Mouse (Mus musculus) Patski (cell line): ENCODE data around the gene Aoc3. TPM values are rescaled to one million over a fixed set of nuclear protein-coding genes. Genes with fewer than 3 reads are reported as not detected.

Experiments
- ATAC-seq: fragments of 100-300 bp; one replicate; pipeline ENCODE4 v1.8.0; 2021
- CTCF ChIA-PET: fragments of 350-600 bp; sonication (Branson Sonifier 250); formaldehyde crosslinking; loops from one replicate; lab custom pipeline; 2022; ENCODE audit warnings: inconsistent platforms; lab: Charles Lee
- POLR2A ChIA-PET: fragments of 350-600 bp; sonication (Branson Sonifier 250); formaldehyde crosslinking; loops from one replicate; lab custom pipeline; 2022; ENCODE audit warnings: antibody characterized with exemption, inconsistent platforms; lab: Charles Lee
- DNase-seq: peaks from one replicate; pipeline ENCODE4 v3.0.0-alpha.2; 2011; ENCODE audit warnings: low read depth, low spot score
- H3K27me3 ChIP-seq: fragments of 371-371 bp; one replicate; pipeline ENCODE4 v1.5.1; 2021
- CTCF ChIP-seq: fragments of 100-300 bp; IDR thresholded peaks from one replicate; pipeline ENCODE4 v1.5.1; 2021
- in situ Hi-C: fragments of 300-500 bp; cut with MboI; formaldehyde crosslinking; loops from 3 replicates; pipeline ENCODE4 v1.11.1; 2018; ENCODE audit warnings: low pct_unique_long_range_greater_than_20kb, mixed read lengths
- polyA plus RNA-seq: library from polyadenylated mRNA; unstranded; gene quantifications from one replicate; pipeline ENCODE4 v1.2.3, GENCODE M21; 2021

Gene Aoc3
- polyA plus RNA-seq, 1 experiment from 2014 or later: 0.04 TPM

DNA sequence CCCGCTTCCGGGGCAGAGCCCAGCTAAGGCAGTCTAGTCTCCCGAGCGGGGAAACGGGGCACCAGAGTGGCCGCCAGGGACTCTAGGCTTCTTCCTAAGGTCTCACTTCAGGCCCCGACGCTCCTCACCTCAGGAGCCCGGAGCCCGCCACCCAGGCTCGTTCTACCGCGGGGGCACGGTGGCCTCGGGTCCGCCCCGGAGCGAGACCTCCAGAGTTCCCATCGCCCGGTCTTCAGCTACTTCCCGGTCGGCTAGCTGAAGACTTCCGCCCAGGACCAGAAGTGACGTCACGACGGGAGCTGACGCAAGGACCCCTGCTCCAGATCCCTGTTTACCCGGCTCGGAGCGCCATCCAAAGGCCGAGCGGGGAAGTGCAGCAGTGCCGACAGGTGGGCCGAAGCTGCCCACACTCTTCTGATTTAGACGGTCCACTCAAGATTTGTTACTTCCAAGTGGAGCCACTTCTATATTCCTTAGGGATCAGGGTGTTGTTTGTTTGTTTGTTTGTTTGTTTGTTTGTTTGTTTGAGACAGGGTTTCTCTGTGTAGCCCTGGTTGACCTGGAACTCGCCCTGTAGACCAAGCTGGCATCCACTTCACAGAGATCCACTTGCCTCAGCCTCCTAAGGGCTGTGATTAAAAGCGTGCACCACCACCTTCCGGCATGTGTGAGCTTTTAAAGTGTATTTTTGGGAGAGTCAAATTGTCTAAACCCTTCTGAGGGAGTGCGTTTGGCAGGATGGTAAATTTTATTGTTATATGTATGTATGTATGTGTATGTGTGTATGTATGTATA is 28.2 kb upstream of the Aoc3 start, which contains the start of gene Becn1:
Becn1 (minus strand) TSS at position 283 of the 795 bp plus-strand sequence.
- peak; percentile 99 for TF ChIP-seq CTCF
- CTCF ChIA-PET: interaction anchor here (0.6 to 3.4 kb wide), 20 partner anchors 10 to 125 kb away, joined by 3 to 33 read pairs (median 5); partner anchors contain the start of genes Cntd1, Coa3, Ramp2 and Vps25
- ATAC-seq (peak; percentile 83), DNase-seq (peak; percentile 70)
- in situ Hi-C loops: loop anchor here (5.0 kb wide), 2 partner anchors 50 to 85 kb away; partner anchors contain the start of gene Vps25
- H3K27me3 ChIP-seq: peaks cover 18% of the 10 kb centered on the region
- POLR2A ChIA-PET: interaction anchor here (0.6 to 2.4 kb wide), 5 partner anchors 42 to 67 kb away, joined by 3 to 17 read pairs (median 3); partner anchors contain the start of genes Vps25 and Wnk4

DNA sequence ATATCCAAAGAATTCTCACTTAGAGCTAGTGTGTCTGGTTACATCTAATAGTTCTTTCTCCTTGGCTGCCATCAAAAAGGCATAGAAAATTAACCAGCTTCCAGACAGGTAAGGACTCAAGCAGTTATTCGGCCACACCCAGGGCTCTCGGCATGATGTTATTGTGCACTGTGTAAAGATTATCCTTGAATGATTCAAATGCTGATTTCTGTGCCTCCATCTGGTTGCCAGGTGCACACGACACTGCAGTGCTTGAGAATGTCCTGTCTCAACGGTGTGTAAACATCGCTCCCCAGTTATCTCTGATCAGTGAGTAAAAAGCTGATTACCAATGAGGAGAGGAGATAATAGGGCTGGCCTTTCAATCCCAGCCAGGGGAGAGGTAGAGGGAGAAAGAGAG is 22.7 kb upstream of the Aoc3 start:
- DNase-seq: no peak
- POLR2A ChIA-PET: no interaction called here
- no peak for TF ChIP-seq CTCF
- CTCF ChIA-PET: no interaction called here
- in situ Hi-C loops: no loop called here
- no peak for ATAC-seq
- peaks cover 34% of the 10 kb centered on the region for H3K27me3 ChIP-seq

GRCm38 (mm10) chr11:101311083-101311482 is 19.3 kb upstream of the Aoc3 start:
- in situ Hi-C loops: no loop called here
- no peak for DNase-seq
- peaks cover 25% of the 10 kb centered on the region for H3K27me3 ChIP-seq
- no peak for ATAC-seq
- CTCF ChIA-PET: interaction anchor here (0.7 kb wide), 1 partner anchor 10 kb away, joined by 3 read pairs; no protein-coding TSS in a partner anchor
- no peak for TF ChIP-seq CTCF
- POLR2A ChIA-PET: no interaction called here

DNA sequence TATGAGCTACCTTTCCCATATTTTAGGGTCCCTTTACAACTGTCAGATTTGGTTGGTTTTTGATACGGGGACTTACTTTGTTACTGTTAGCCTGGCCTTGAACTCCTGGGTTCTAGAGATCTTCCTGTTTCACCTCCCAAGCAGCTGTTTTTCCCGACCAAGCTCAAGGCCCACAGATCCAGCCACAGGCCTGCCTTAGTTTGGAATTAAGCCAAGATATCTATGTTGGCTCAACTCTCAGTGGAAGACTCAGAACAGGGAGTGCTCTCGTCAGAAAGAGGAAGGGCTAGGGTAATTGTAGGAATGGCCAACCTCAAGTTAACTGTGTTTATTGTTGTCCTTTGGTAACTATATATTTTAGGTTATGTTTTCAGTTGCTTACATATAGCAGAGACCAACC is 18.3 kb upstream of the Aoc3 start:
- DNase-seq (no peak), ATAC-seq (no peak)
- TF ChIP-seq CTCF: no peak
- CTCF ChIA-PET: interaction anchor here (0.9 to 1.6 kb wide), 2 partner anchors 10 to 111 kb away, joined by 3 to 7 read pairs; partner anchors contain the start of gene Becn1
- in situ Hi-C loops: no loop called here
- POLR2A ChIA-PET: no interaction called here
- H3K27me3 ChIP-seq: peaks cover 16% of the 10 kb centered on the region

DNA sequence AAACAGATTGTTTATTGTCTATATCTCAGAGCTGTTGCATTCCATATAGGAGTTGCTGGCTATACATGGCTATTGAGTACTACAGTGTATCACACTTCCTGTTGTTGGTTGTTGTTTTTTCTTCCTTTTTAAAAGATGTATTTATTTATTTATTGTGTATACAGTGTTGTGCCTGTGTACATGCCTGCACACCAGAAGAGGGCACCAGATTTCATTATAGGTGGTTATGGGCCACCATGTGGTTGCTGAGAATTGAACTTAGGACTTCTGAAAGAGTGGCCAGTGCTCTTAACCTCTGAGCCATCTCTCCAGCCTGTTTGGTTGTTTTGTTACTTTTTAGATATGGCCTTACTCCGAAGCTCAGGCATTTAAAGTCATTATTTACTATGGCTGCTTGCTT is 15.8 kb upstream of the Aoc3 start:
- H3K27me3 ChIP-seq: peaks cover 6% of the 10 kb centered on the region
- ATAC-seq (no peak), DNase-seq (no peak)
- CTCF ChIA-PET: interaction anchor here (1.0 to 1.2 kb wide), 2 partner anchors 12 to 74 kb away, joined by 3 to 5 read pairs; partner anchors contain the start of gene Becn1
- in situ Hi-C loops: no loop called here
- POLR2A ChIA-PET: interaction anchor here (0.7 kb wide), 1 partner anchor 78 kb away, joined by 6 read pairs; no protein-coding TSS in a partner anchor
- TF ChIP-seq CTCF: no peak

DNA sequence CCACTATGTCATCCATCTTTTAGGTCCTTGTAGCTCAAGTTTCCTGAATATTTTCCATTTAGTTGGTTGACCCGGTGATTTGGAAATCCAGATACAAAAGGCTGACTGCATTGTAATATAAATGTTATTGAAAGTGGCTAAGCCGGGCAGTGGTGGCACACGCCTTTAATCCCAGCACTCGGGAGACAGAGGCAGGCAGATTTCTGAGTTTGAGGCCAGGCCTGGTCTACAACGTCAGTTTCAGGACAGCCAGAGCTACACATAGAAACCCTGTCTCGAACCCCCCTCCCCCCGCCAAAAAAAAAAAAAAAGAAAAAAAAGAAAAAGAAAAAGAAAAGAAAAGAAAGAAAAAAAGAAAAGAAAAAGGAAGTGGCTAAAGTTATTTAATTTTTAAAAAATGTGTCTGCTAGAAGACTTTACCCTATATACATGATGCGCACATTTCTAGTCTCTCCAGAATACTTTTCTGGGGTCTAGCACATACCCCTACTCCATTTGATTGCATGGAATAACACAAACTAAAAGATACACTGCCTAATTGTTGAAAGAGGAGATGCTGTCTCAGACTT is 15.2 kb upstream of the Aoc3 start:
- CTCF ChIA-PET: interaction anchor here (1.0 to 1.2 kb wide), 2 partner anchors 13 to 74 kb away, joined by 3 to 5 read pairs; partner anchors contain the start of gene Becn1
- H3K27me3 ChIP-seq: peaks cover under 1% of the 10 kb centered on the region
- DNase-seq (no peak), ATAC-seq (no peak)
- no peak for TF ChIP-seq CTCF
- in situ Hi-C loops: no loop called here
- POLR2A ChIA-PET: interaction anchor here (0.7 kb wide), 1 partner anchor 78 kb away, joined by 6 read pairs; no protein-coding TSS in a partner anchor

DNA sequence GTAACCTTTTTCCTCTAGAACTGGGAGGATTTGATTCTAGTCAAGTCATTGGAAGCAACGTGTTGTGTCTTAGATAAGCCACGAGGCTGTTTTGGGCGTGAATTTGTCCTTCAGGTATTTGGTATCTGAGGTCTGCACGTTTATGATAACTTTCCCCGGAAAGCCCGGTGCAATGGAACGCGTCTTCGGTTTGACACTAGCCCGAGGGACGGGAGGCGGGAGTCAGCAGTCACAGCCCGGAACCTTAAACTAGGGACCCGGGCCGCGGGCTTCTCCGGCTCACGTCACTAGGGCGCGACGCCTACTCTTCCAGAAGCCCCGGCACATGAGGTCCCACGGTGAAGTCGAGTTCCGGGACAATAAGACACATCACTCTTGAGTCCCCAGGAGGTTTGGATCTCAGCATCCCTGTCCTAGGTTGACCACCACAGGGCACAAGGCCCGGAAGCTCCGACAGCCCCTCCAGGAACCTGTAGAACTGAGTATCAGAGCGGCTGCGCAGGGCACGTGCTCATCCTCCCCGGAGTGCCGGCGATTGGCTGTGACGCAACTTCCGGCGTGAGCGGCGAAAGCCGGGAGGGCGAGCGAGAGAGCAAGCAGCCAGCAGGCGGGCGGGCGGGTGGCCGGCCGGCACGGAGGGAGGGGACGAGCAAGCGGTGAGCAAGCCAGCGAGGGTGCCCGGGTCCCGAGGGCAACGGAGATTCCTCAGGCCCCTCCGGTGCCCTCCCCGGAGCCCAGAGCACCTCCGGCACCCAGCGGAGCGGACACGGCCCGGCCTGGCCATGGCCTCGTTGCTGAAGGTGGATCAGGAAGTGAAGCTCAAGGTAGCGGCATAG is 14.5 kb upstream of the Aoc3 start, which contains the start of gene Psme3:
Psme3 (plus strand) TSS at position 549 of the 836 bp plus-strand sequence.
- DNase-seq (peak; percentile 71), ATAC-seq (peak; percentile 65)
- H3K27me3 ChIP-seq: no peaks in the 10 kb centered on the region
- ChIA-PET POLR2A (interaction anchor here (0.6 to 1.2 kb wide), 2 partner anchors 9 to 196 kb away, joined by 3 read pairs; partner anchors contain the start of genes Aoc2, Retreg3 and Tubg1), CTCF (interaction anchor here (1.3 kb wide), 1 partner anchor 80 kb away, joined by 3 read pairs; no protein-coding TSS in a partner anchor)
- in situ Hi-C loops: no loop called here
- TF ChIP-seq CTCF: no peak

GRCm38 (mm10) chr11:101316501-101316917 is 13.9 kb upstream of the Aoc3 start:
- CTCF ChIA-PET: interaction anchor here (1.3 kb wide), 1 partner anchor 79 kb away, joined by 3 read pairs; no protein-coding TSS in a partner anchor
- DNase-seq (no peak), ATAC-seq (peak; percentile 17)
- POLR2A ChIA-PET: interaction anchor here (0.6 to 1.2 kb wide), 2 partner anchors 8 to 197 kb away, joined by 3 read pairs; partner anchors contain the start of genes Aoc2, Retreg3 and Tubg1
- H3K27me3 ChIP-seq: no peaks in the 10 kb centered on the region
- in situ Hi-C loops: no loop called here
- no peak for TF ChIP-seq CTCF

DNA sequence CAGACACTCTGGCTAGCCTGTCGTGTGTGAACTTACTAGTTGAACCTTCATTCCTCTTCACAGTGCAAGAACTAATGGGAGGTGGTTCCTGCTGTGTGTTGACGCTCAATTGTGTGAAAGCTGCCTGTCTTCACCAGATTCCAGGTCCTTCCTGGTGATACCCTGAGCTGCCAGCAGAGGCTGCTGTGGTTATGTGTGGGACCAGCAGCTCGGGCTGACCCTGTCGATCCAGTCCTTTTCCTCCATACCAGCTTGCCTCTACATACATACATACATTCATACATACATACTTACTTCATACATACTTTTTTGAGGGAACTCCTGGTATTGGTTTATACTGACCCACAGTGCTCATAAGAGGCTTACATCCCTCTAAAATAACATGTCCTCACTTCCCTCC is 6.8 kb upstream of the Aoc3 start:
- CTCF ChIA-PET: interaction anchor here (0.9 to 3.1 kb wide), 4 partner anchors 15 to 118 kb away, joined by 3 to 35 read pairs (median 4); partner anchors contain the start of gene Rpl27
- ATAC-seq: no peak

More for the DNA sequence above, 6.8 kb upstream of the Aoc3 start:
- peak; percentile 98 for TF ChIP-seq CTCF
- H3K27me3 ChIP-seq: no peaks in the 10 kb centered on the region
- POLR2A ChIA-PET: no interaction called here
- DNase-seq: no peak
- in situ Hi-C loops: loop anchor here (5.0 kb wide), 1 partner anchor 74 kb away; no protein-coding TSS in a partner anchor
